Mouse (Mus musculus): ENCODE data around the gene C1qtnf2. TPM values are rescaled to one million over a fixed set of nuclear protein-coding genes. Genes with fewer than 3 reads are reported as not detected.

C1qtnf2 gene
- polyA plus RNA-seq, 1 experiment from 2014 or later: 1.2 TPM

GRCm38 (mm10) chr11:43492663-43493062 lies 18.6 kb downstream of the C1qtnf2 start:
- H3K27ac ChIP-seq: no peak overlapping the region
- no peaks in the 10 kb centered on the region for H3K36me3 ChIP-seq (replicated peaks)
- WGBS: 30% methylated on average over 7 of the region's 7 CpGs
- no peak overlapping the region for H3K4me3 ChIP-seq
- peak; percentile 79 for DNase-seq (ENCODE audit: extremely low spot score, low spot score)
- no peaks in the 10 kb centered on the region for H3K9me3 ChIP-seq
- peaks cover 14% of the 10 kb centered on the region for H3K4me1 ChIP-seq
- no peaks in the 10 kb centered on the region for H3K27me3 ChIP-seq (ENCODE audit: poor library complexity, severe bottlenecking)

GRCm38 (mm10) chr11:43493815-43494409 lies 19.8 kb downstream of the C1qtnf2 start:
- Histone ChIP-seq H3K27me3 (ENCODE audit: poor library complexity, severe bottlenecking) (no peaks in the 10 kb centered on the region), H3K4me1 (peaks cover 14% of the 10 kb centered on the region), H3K27ac (peak overlapping the region; percentile 75), H3K36me3 (replicated peaks) (no peaks in the 10 kb centered on the region), H3K4me3 (no peak overlapping the region), H3K9me3 (peaks cover 6% of the 10 kb centered on the region; the same call in 1 of the 2 replicates)
- peak; percentile 80 for DNase-seq (ENCODE audit: extremely low spot score, low spot score)
- 18% methylated on average over 6 of the region's 6 CpGs for WGBS

GRCm38 (mm10) chr11:43495037-43495436 lies 21.0 kb downstream of the C1qtnf2 start:
- no peaks in the 10 kb centered on the region for H3K27me3 ChIP-seq (ENCODE audit: poor library complexity, severe bottlenecking)
- H3K27ac ChIP-seq: no peak overlapping the region
- WGBS: 61% methylated on average over 8 of the region's 8 CpGs
- H3K36me3 ChIP-seq (replicated peaks): no peaks in the 10 kb centered on the region
- peaks cover 14% of the 10 kb centered on the region for H3K4me1 ChIP-seq
- no peak overlapping the region for H3K4me3 ChIP-seq
- peaks cover 6% of the 10 kb centered on the region; the same call in 1 of the 2 replicates for H3K9me3 ChIP-seq
- DNase-seq (ENCODE audit: extremely low spot score, low spot score): no peak

GRCm38 (mm10) chr11:43495532-43495931 lies 21.5 kb downstream of the C1qtnf2 start:
- H3K27me3 ChIP-seq (ENCODE audit: poor library complexity, severe bottlenecking): no peaks in the 10 kb centered on the region
- DNase-seq (ENCODE audit: extremely low spot score, low spot score): no peak
- no peak overlapping the region for H3K27ac ChIP-seq
- WGBS: 82% methylated on average over 3 of the region's 3 CpGs
- H3K4me1 ChIP-seq: peaks cover 14% of the 10 kb centered on the region
- no peak overlapping the region for H3K4me3 ChIP-seq
- H3K36me3 ChIP-seq (replicated peaks): no peaks in the 10 kb centered on the region
- peaks cover 6% of the 10 kb centered on the region; the same call in 1 of the 2 replicates for H3K9me3 ChIP-seq

- DNase-seq (ENCODE audit: extremely low spot score, low spot score): no peak
- Histone ChIP-seq H3K4me1 (no peaks in the 10 kb centered on the region), H3K27me3 (ENCODE audit: poor library complexity, severe bottlenecking) (no peaks in the 10 kb centered on the region), H3K9me3 (peaks cover 6% of the 10 kb centered on the region; the same call in 1 of the 2 replicates), H3K27ac (no peak overlapping the region), H3K4me3 (no peak overlapping the region), H3K36me3 (replicated peaks) (no peaks in the 10 kb centered on the region)
- WGBS: 91% methylated on average over 6 of the region's 6 CpGs
Observed at GRCm38 (mm10) chr11:43501256-43501655, 27.2 kb downstream of the C1qtnf2 start.

GRCm38 (mm10) chr11:43505188-43505587 lies 31.1 kb downstream of the C1qtnf2 start:
- 89% methylated on average over 7 of the region's 7 CpGs for WGBS
- no peaks in the 10 kb centered on the region for H3K27me3 ChIP-seq (ENCODE audit: poor library complexity, severe bottlenecking)
- no peak for DNase-seq (ENCODE audit: extremely low spot score, low spot score)
- no peak overlapping the region for H3K27ac ChIP-seq
- H3K9me3 ChIP-seq: no peaks in the 10 kb centered on the region
- H3K36me3 ChIP-seq (replicated peaks): no peaks in the 10 kb centered on the region
- H3K4me3 ChIP-seq: no peak overlapping the region
- no peaks in the 10 kb centered on the region for H3K4me1 ChIP-seq

GRCm38 (mm10) chr11:43507976-43508375 lies 33.9 kb downstream of the C1qtnf2 start:
- H3K4me3 ChIP-seq: no peak overlapping the region
- no peaks in the 10 kb centered on the region for H3K9me3 ChIP-seq
- no peak for DNase-seq (ENCODE audit: extremely low spot score, low spot score)
- no peaks in the 10 kb centered on the region for H3K27me3 ChIP-seq (ENCODE audit: poor library complexity, severe bottlenecking)
- no peaks in the 10 kb centered on the region for H3K4me1 ChIP-seq
- 86% methylated on average over 6 of the region's 6 CpGs for WGBS
- H3K36me3 ChIP-seq (replicated peaks): no peaks in the 10 kb centered on the region
- H3K27ac ChIP-seq: no peak overlapping the region

GRCm38 (mm10) chr11:43509878-43510277 lies 35.8 kb downstream of the C1qtnf2 start:
- Histone ChIP-seq H3K36me3 (replicated peaks) (no peaks in the 10 kb centered on the region), H3K27ac (no peak overlapping the region), H3K9me3 (no peaks in the 10 kb centered on the region), H3K4me3 (no peak overlapping the region), H3K4me1 (no peaks in the 10 kb centered on the region), H3K27me3 (ENCODE audit: poor library complexity, severe bottlenecking) (no peaks in the 10 kb centered on the region)
- no peak for DNase-seq (ENCODE audit: extremely low spot score, low spot score)
- WGBS: 92% methylated on average over 5 of the region's 5 CpGs

GRCm38 (mm10) chr11:43512661-43513190 lies 38.6 kb downstream of the C1qtnf2 start:
- no peak overlapping the region for H3K27ac ChIP-seq
- WGBS: 73% methylated on average over 2 of the region's 2 CpGs
- no peaks in the 10 kb centered on the region for H3K36me3 ChIP-seq (replicated peaks)
- H3K4me3 ChIP-seq: no peak overlapping the region
- H3K9me3 ChIP-seq: no peaks in the 10 kb centered on the region
- DNase-seq (ENCODE audit: extremely low spot score, low spot score): no peak
- no peaks in the 10 kb centered on the region for H3K27me3 ChIP-seq (ENCODE audit: poor library complexity, severe bottlenecking)
- peaks cover 8% of the 10 kb centered on the region; the same call in 1 of the 2 replicates for H3K4me1 ChIP-seq

- peak; percentile 49 for DNase-seq (ENCODE audit: extremely low spot score, low spot score)
- 39% methylated on average over 8 of the region's 8 CpGs for WGBS
- H3K27me3 ChIP-seq (ENCODE audit: poor library complexity, severe bottlenecking): no peaks in the 10 kb centered on the region
- H3K36me3 ChIP-seq (replicated peaks): no peaks in the 10 kb centered on the region
- no peak overlapping the region for H3K4me3 ChIP-seq
- peak overlapping the region; percentile 58; the same call in 1 of the 2 replicates for H3K27ac ChIP-seq
- peaks cover 16% of the 10 kb centered on the region for H3K4me1 ChIP-seq
- H3K9me3 ChIP-seq: no peaks in the 10 kb centered on the region
Observed at GRCm38 (mm10) chr11:43516344-43517021, 42.4 kb downstream of the C1qtnf2 start.

- H3K9me3 ChIP-seq: no peaks in the 10 kb centered on the region
- DNase-seq (ENCODE audit: extremely low spot score, low spot score): no peak
Observed at GRCm38 (mm10) chr11:43517641-43518040, 43.6 kb downstream of the C1qtnf2 start.

GRCm38 (mm10) chr11:43518086-43518485 lies 44.0 kb downstream of the C1qtnf2 start:
- DNase-seq (ENCODE audit: extremely low spot score, low spot score): no peak
- H3K4me3 ChIP-seq: no peak overlapping the region
- H3K36me3 ChIP-seq (replicated peaks): no peaks in the 10 kb centered on the region

More at GRCm38 (mm10) chr11:43517641-43518040, 43.6 kb downstream of the C1qtnf2 start:
- H3K4me3 ChIP-seq: no peak overlapping the region
- H3K27me3 ChIP-seq (ENCODE audit: poor library complexity, severe bottlenecking): no peaks in the 10 kb centered on the region
- no peaks in the 10 kb centered on the region for H3K36me3 ChIP-seq (replicated peaks)
- WGBS: 87% methylated on average over 11 of the region's 11 CpGs
- peaks cover 16% of the 10 kb centered on the region for H3K4me1 ChIP-seq
- H3K27ac ChIP-seq: no peak overlapping the region

GRCm38 (mm10) chr11:43518821-43519220 lies 44.7 kb downstream of the C1qtnf2 start:
- no peaks in the 10 kb centered on the region for H3K36me3 ChIP-seq (replicated peaks)
- no peaks in the 10 kb centered on the region for H3K27me3 ChIP-seq (ENCODE audit: poor library complexity, severe bottlenecking)
- peaks cover 16% of the 10 kb centered on the region for H3K4me1 ChIP-seq
- no peak overlapping the region for H3K4me3 ChIP-seq
- no peak for DNase-seq (ENCODE audit: extremely low spot score, low spot score)
- no peaks in the 10 kb centered on the region for H3K9me3 ChIP-seq
- no peak overlapping the region for H3K27ac ChIP-seq

More at GRCm38 (mm10) chr11:43518086-43518485, 44.0 kb downstream of the C1qtnf2 start:
- H3K27me3 ChIP-seq (ENCODE audit: poor library complexity, severe bottlenecking): no peaks in the 10 kb centered on the region
- peaks cover 16% of the 10 kb centered on the region for H3K4me1 ChIP-seq
- no peaks in the 10 kb centered on the region for H3K9me3 ChIP-seq
- H3K27ac ChIP-seq: no peak overlapping the region
